Mouse (Mus musculus) heart, embryonic 15.5 days (tissue): Measurements from ENCODE around the gene Zfp668. TPM values are rescaled to one million over a fixed set of nuclear protein-coding genes. Genes with fewer than 3 reads are reported as not detected.
"Not testable (repeated sequence)": the region's sequence is repeated elsewhere in the genome, so short reads cannot be mapped to it uniquely, and the experiment has no call there.

ENCODE experiments used
- ATAC-seq: fragments of 200-750 bp; cut with Nextera tagmentation; replicated peaks from 2 replicates; pipeline ENCODE4 v1.8.0; 2017; ENCODE audit warnings: low read depth, moderate TSS enrichment; ENCODE audit not compliant: insufficient number of reproducible peaks, insufficient read depth, low FRiP score
- H3K27ac ChIP-seq: fragments of 300-500 bp; sonication (generic); 2 replicates; pipeline ENCODE4 v1.5.1; 2015; ENCODE audit warnings: mild to moderate bottlenecking, inconsistent platforms
- H3K27me3 ChIP-seq: fragments of 300-500 bp; sonication (generic); 2 replicates; pipeline ENCODE4 v1.6.1; 2015; ENCODE audit warnings: inconsistent platforms
- H3K36me3 ChIP-seq: fragments of 300-500 bp; sonication (generic); 2 replicates; pipeline ENCODE4 v1.6.1; 2015; ENCODE audit warnings: mild to moderate bottlenecking, inconsistent platforms
- H3K4me1 ChIP-seq: fragments of 300-500 bp; sonication (generic); replicated peaks from 2 replicates; pipeline ENCODE4 v1.6.1; 2015; ENCODE audit warnings: inconsistent platforms
- H3K4me2 ChIP-seq: fragments of 300-500 bp; sonication (generic); 2 replicates; pipeline ENCODE4 v1.6.1; 2015; ENCODE audit warnings: inconsistent platforms, mild to moderate bottlenecking, moderate library complexity
- H3K4me3 ChIP-seq: fragments of 300-500 bp; sonication (generic); 2 replicates; pipeline ENCODE4 v1.5.1; 2015; ENCODE audit warnings: mild to moderate bottlenecking, inconsistent platforms
- H3K9ac ChIP-seq: fragments of 300-500 bp; sonication (generic); 2 replicates; pipeline ENCODE4 v1.6.1; 2015; ENCODE audit warnings: mild to moderate bottlenecking, inconsistent platforms
- H3K9me3 ChIP-seq: fragments of 300-500 bp; sonication (generic); replicated peaks from 2 replicates; pipeline ENCODE4 v1.6.1; 2016; ENCODE audit warnings: inconsistent platforms
- WGBS: fragments of 180-500 bp; shearing (Covaris S2); methylation state at CpG from one replicate; pipeline ENCODE4 v1.1.7; 2015; ENCODE audit warnings: mixed read lengths; 5-methylcytosine and 5-hydroxymethylcytosine counted together
- polyA plus RNA-seq: library from polyadenylated mRNA; unstranded; fragments of >200 nt; fragmentation: Nextera tagmentation; extraction: Ambion mirVana; gene quantifications from 2 replicates; pipeline ENCODE4 v1.2.1, GENCODE M21; 2015

The Zfp668 gene
- polyA plus RNA-seq, 1 experiment from 2014 or later: 7.9 TPM

- H3K9ac ChIP-seq, H3K27ac ChIP-seq, ATAC-seq, H3K4me2 ChIP-seq, H3K9me3 ChIP-seq, H3K27me3 ChIP-seq, H3K4me3 ChIP-seq: not testable (repeated sequence)
- Histone ChIP-seq H3K36me3 (peaks cover 18% of the 10 kb centered on the region), H3K4me1 (peaks cover 14% of the 10 kb centered on the region)
- 76% methylated on average over 2 of the region's 2 CpGs for WGBS
Observed at GRCm38 (mm10) chr7:127840031-127840430, 36.6 kb downstream of the Zfp668 start.

DNA sequence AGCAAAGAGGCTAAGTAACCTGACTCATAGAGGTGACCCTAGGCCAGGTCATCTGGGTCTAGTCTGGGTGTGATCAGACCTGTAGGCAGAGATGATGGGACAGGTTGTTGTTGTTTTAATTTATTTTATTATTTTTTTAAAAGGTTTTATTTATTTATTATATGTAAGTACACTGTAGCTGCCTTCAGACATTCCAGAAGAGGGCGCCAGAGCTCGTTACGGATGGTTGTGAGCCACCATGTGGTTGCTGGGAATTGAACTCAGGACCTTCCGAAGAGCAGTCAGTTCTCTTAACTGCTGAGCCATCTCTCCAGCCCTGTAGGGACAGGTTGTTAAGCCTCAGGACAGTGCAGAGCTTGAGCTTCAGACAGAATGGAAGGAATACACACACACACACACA lies 38.8 kb downstream of the Zfp668 start:
- H3K4me1 ChIP-seq: peaks cover 12% of the 10 kb centered on the region
- 73% methylated on average over 4 of the region's 4 CpGs for WGBS
- not testable (repeated sequence) for ATAC-seq

GRCm38 (mm10) chr7:127837473-127837872 lies 39.2 kb downstream of the Zfp668 start:
- no peaks in the 10 kb centered on the region for H3K36me3 ChIP-seq
- no peaks in the 10 kb centered on the region for H3K27me3 ChIP-seq
- ATAC-seq: no peak

More for the DNA sequence above, 38.8 kb downstream of the Zfp668 start:
- H3K4me3 ChIP-seq, H3K27me3 ChIP-seq, H3K27ac ChIP-seq, H3K36me3 ChIP-seq, H3K4me2 ChIP-seq, H3K9me3 ChIP-seq, H3K9ac ChIP-seq: not testable (repeated sequence)

GRCm38 (mm10) chr7:127835550-127835949 lies 41.1 kb downstream of the Zfp668 start:
- 79% methylated on average over 2 of the region's 2 CpGs for WGBS
- H3K4me3 ChIP-seq: no peak overlapping the region
- H3K27me3 ChIP-seq: no peaks in the 10 kb centered on the region
- no peaks in the 10 kb centered on the region for H3K36me3 ChIP-seq
- H3K27ac ChIP-seq: no peak overlapping the region
- no peak overlapping the region for H3K4me2 ChIP-seq
- no peaks in the 10 kb centered on the region for H3K9me3 ChIP-seq
- no peak overlapping the region for H3K9ac ChIP-seq
- H3K4me1 ChIP-seq: no peaks in the 10 kb centered on the region
- ATAC-seq: no peak

More at GRCm38 (mm10) chr7:127837473-127837872, 39.2 kb downstream of the Zfp668 start:
- Histone ChIP-seq H3K27ac (no peak overlapping the region), H3K4me1 (peaks cover 7% of the 10 kb centered on the region), H3K9me3 (no peaks in the 10 kb centered on the region), H3K9ac (no peak overlapping the region), H3K4me2 (no peak overlapping the region), H3K4me3 (no peak overlapping the region)
- WGBS: 87% methylated on average over 5 of the region's 5 CpGs

- Histone ChIP-seq H3K4me1 (peaks cover 11% of the 10 kb centered on the region), H3K9ac (peak within 1 kb of the TSS; percentile 56; the same call in 1 of the 2 replicates), H3K27ac (no peak within 1 kb of the TSS), H3K9me3 (no peaks in the 10 kb centered on the region), H3K4me2 (peak within 1 kb of the TSS; percentile 74), H3K27me3 (0 out of 2 replicates have a peak, but pooled peaks cover 10% of the 10 kb centered on the region), H3K36me3 (no peaks in the 10 kb centered on the region), H3K4me3 (peak within 1 kb of the TSS; percentile 53)
- peak; percentile 41; the same call in 1 of the 2 replicates for ATAC-seq
- WGBS: 5% methylated on average over 37 of the region's 38 CpGs
Observed at GRCm38 (mm10) chr7:127824176-127824871, 52.3 kb downstream of the Zfp668 start, which contains the start of the genes Stx4a and Stx1b. Stx4a (plus strand) TSS chr7:127824294. Stx1b (minus strand) TSS chr7:127824549.

DNA sequence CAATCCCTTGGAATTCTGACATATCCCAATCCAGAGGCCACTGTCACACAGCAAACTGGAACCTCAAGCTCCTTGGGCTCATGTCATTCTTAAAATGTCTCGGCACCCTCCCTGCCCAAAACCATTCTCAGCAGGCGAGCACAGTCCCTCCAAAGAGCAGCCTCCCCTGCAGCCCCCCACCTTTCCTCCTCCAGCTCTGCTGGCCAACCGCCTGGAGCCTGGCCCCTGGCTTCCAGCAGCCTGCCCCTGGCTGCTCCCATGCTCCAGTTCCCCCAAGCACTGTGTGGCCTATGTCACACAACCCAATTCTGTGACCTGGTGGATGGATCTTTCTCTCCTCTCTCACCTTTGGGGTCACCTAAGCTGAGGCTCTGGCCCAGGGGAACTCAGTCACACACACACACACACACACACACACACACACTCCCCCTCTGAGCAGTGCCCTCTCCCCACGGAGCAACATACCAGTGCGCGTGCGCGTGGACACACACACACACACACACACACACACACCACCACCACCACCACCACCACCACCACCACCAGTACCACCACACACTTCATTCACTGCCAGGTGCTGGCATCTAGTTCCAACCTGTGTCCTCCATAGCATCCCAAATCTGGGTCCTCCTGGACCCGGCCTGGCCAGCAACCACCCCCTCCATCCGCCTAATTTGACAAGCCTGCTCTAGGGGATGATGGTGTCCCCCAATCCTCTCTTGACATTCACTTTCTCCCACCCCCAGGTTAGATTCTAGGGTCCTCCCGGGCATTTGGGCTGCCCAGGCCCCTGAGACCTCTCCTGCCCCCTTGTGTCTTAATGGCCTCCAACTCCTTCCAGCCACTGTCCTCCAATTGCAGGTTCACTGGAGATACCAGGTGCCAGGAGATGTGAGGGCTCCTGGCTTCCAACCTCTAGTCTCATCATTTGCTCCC lies 53.1 kb downstream of the Zfp668 start:
- no peaks in the 10 kb centered on the region for H3K36me3 ChIP-seq
- H3K4me1 ChIP-seq: peaks cover 11% of the 10 kb centered on the region
- no peaks in the 10 kb centered on the region for H3K9me3 ChIP-seq
- H3K9ac ChIP-seq: peak overlapping the region; percentile 56; the same call in 1 of the 2 replicates
- WGBS: 57% methylated on average over 7 of the region's 11 CpGs
- peak overlapping the region; percentile 74 for H3K4me2 ChIP-seq
- H3K27ac ChIP-seq: no peak overlapping the region
- ATAC-seq: no peak
- peak overlapping the region; percentile 53 for H3K4me3 ChIP-seq
- 0 out of 2 replicates have a peak, but pooled peaks cover 10% of the 10 kb centered on the region for H3K27me3 ChIP-seq

GRCm38 (mm10) chr7:127822494-127822893 lies 54.1 kb downstream of the Zfp668 start:
- Histone ChIP-seq H3K9ac (no peak overlapping the region), H3K4me3 (no peak overlapping the region), H3K4me1 (peaks cover 11% of the 10 kb centered on the region), H3K36me3 (no peaks in the 10 kb centered on the region), H3K4me2 (no peak overlapping the region), H3K27me3 (peaks cover 10% of the 10 kb centered on the region; the same call in 1 of the 2 replicates), H3K9me3 (no peaks in the 10 kb centered on the region), H3K27ac (no peak overlapping the region)
- 81% methylated on average over 3 of the region's 3 CpGs for WGBS
- no peak for ATAC-seq

DNA sequence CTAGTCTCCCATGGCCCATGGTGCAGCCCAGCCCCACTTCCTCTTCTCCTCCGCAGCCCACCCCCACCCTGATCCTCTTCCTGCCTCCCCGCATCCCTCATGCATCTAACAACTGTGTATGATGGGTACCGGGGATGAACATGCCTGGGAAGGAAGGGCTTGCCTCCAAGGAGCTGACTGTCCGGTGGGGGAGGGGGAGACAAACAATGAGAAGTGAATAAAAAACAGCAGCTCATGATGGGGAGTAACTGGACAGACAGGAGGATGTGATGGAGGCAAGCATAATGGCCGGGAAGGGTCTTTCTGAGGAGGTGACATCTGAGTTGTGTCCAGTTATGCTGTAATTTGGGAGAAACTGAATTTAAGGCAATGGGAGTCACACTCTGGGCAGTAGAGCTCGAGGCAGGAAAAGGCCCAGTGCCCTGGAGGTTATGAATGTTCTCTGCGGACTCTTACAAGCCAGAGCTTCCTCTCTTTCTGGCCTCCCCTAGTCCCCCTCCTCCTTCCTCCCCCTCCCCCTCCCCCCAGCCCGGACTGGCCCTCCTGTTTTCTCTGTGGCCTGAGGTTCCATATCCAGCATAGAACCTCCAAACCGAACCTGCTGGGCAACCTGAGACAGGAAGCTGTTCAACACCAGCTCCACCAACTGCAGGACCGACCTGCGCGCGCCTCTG lies 55.7 kb downstream of the Zfp668 start:
- 53% methylated on average over 13 of the region's 13 CpGs for WGBS
- no peak overlapping the region for H3K9ac ChIP-seq
- H3K4me2 ChIP-seq: no peak overlapping the region
- H3K27ac ChIP-seq: 0 out of 2 replicates have a peak overlapping the region, but pooled peaks have one; percentile 18
- no peaks in the 10 kb centered on the region for H3K36me3 ChIP-seq
- peaks cover 10% of the 10 kb centered on the region; the same call in 1 of the 2 replicates for H3K27me3 ChIP-seq
- H3K4me1 ChIP-seq: peaks cover 11% of the 10 kb centered on the region
- H3K9me3 ChIP-seq: no peaks in the 10 kb centered on the region
- H3K4me3 ChIP-seq: no peak overlapping the region
- ATAC-seq: no peak

- Histone ChIP-seq H3K27ac (no peak overlapping the region), H3K4me1 (peaks cover 21% of the 10 kb centered on the region), H3K4me3 (no peak overlapping the region), H3K9me3 (no peaks in the 10 kb centered on the region), H3K27me3 (no peaks in the 10 kb centered on the region; the same call in 1 of the 2 replicates), H3K4me2 (no peak overlapping the region), H3K9ac (no peak overlapping the region), H3K36me3 (no peaks in the 10 kb centered on the region)
- ATAC-seq: no peak
- 83% methylated on average over 5 of the region's 5 CpGs for WGBS
Observed at GRCm38 (mm10) chr7:127817776-127818175, 58.9 kb downstream of the Zfp668 start.

- Histone ChIP-seq H3K27me3 (no peaks in the 10 kb centered on the region; the same call in 1 of the 2 replicates), H3K36me3 (no peaks in the 10 kb centered on the region), H3K4me3 (no peak overlapping the region), H3K4me2 (no peak overlapping the region), H3K4me1 (peaks cover 21% of the 10 kb centered on the region), H3K27ac (no peak overlapping the region), H3K9me3 (no peaks in the 10 kb centered on the region), H3K9ac (no peak overlapping the region)
- no peak for ATAC-seq
- 74% methylated on average over 7 of the region's 7 CpGs for WGBS
Observed at GRCm38 (mm10) chr7:127817053-127817452, 59.6 kb downstream of the Zfp668 start.
